Mouse (Mus musculus): ENCODE data around the gene Usp33. TPM values are rescaled to one million over a fixed set of nuclear protein-coding genes. Genes with fewer than 3 reads are reported as not detected.

Usp33 gene
- total and polyA plus RNA-seq, 2 experiments from 2014 or later, result 16.4 to 21.7 TPM

DNA sequence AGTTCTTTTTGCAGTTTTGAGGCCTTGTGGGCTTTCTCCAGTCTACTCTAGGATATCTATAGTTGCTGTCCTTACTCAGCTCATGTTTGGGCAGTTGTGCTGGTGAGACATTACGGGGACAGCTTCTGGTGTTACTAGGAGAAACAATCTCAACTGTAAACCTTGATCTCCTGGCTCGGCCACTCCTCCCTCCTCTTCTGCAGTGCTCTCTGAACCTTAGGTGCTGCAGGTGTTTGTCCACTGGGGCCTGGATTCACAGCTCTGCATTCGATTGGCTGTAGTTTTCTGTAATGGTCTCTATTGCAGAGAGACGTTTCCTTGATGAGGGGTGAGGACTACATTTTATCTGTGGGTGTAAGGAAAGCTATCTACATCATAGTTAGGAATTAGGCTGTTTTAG, 6.0 kb downstream of the Usp33 start:
- DNase-seq (ENCODE audit: low spot score) (no peak), ATAC-seq (ENCODE audit: insufficient read depth, low read depth) (no peak)
- Histone ChIP-seq H3K27ac (ENCODE audit: low read depth) (no peak overlapping the region), H3K4me3 (ENCODE audit: low read depth, low read length) (no peak overlapping the region), H3K4me1 (ENCODE audit: control insufficient read depth, insufficient read depth) (peaks cover 7% of the 10 kb centered on the region; the same call in 1 of the 2 replicates), H3K36me3 (replicated peaks; ENCODE audit: control insufficient read depth, insufficient read depth, low read length) (0 out of 2 replicates have a peak, but pooled peaks cover 5% of the 10 kb centered on the region), H3K9me3 (replicated peaks; ENCODE audit: control insufficient read depth, low read length) (no peaks in the 10 kb centered on the region), H3K4me2 (ENCODE audit: low read depth, low read length) (no peak overlapping the region), H3K27me3 (ENCODE audit: control insufficient read depth, insufficient read depth, low read length) (no peaks in the 10 kb centered on the region), H3K9ac (replicated peaks; ENCODE audit: low read depth, low read length) (no peak overlapping the region)
- WGBS, result 65% methylated on average over 4 of the region's 4 CpGs
- TF ChIP-seq CTCF (IDR thresholded peaks at IDR 0.05; ENCODE audit: low read depth) (no peak), EP300 (IDR thresholded peaks at IDR 0.05; ENCODE audit: low read depth) (no peak)

DNA sequence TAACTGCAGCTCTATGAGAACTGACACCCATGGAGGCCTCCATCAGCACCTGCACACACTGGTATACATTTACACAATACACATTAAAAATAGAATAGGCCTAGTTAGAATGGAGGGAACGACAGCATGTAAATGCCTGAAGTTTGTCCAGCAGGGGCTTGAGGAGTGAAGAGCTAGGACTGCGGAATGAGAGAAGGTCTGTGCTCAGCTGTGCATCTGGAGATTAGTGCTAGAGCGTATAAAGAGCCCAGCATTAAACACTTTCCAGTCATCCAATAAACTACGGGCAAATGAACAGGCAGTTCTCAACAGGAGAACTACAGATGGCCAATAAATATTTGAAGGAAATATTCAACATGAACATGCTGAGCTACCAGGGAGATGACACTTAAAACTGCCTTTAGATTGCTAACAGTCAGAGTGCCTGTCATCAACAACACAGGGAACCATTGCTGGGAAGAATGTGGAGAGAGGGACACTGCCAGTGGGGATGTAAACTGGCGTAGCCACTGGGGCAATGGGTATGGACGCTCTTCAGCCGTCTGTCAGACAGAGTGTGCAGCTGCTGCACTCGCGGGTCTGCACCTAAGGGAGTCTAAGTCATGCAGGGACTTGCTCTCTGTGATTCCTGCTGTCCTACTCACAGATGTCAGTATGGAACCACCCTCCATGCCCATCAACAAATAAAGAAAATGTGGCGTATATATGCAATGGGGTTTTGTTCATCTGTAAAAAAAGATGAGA, 7.3 kb downstream of the Usp33 start:
- H3K4me1 ChIP-seq (ENCODE audit: control insufficient read depth, insufficient read depth), result no peaks in the 10 kb centered on the region
- DNase-seq (ENCODE audit: low spot score), result no peak
- TF ChIP-seq EP300 (IDR thresholded peaks at IDR 0.05; ENCODE audit: low read depth), result no peak
- TF ChIP-seq CTCF (IDR thresholded peaks at IDR 0.05; ENCODE audit: low read depth), result no peak
- no peak for ATAC-seq (ENCODE audit: insufficient read depth, low read depth)
- no peak overlapping the region for H3K4me3 ChIP-seq (ENCODE audit: low read depth, low read length)
- H3K36me3 ChIP-seq (replicated peaks; ENCODE audit: control insufficient read depth, insufficient read depth, low read length), result peaks cover 10% of the 10 kb centered on the region
- WGBS, result 71% methylated on average over 10 of the region's 10 CpGs
- H3K9me3 ChIP-seq (replicated peaks; ENCODE audit: control insufficient read depth, low read length), result no peaks in the 10 kb centered on the region
- H3K27ac ChIP-seq (ENCODE audit: low read depth), result no peak overlapping the region
- H3K4me2 ChIP-seq (ENCODE audit: low read depth, low read length), result no peak overlapping the region
- H3K27me3 ChIP-seq (ENCODE audit: control insufficient read depth, insufficient read depth, low read length), result no peaks in the 10 kb centered on the region
- H3K9ac ChIP-seq (replicated peaks; ENCODE audit: low read depth, low read length), result no peak overlapping the region

DNA sequence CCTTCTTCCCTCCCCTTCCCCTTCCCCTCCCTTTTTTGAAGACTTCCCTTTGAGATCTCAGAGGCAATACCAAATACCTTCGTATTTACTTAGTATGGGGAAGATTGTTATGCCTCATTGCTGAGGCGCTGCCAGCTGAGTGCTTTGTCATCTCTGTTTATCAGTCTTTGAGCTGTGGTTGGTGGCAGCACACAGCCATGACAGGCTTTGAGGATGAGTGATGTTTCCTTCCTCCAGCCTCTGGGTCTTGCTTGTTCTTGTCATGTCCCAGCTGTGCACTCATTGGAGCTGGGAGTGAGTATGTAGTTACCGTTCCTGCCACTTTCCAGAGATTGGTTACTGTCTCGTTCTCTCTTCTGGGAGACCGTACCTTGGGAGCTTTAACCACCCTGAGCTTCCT, 9.1 kb downstream of the Usp33 start:
- Histone ChIP-seq H3K36me3 (replicated peaks; ENCODE audit: control insufficient read depth, insufficient read depth, low read length) (peaks cover 22% of the 10 kb centered on the region), H3K4me3 (ENCODE audit: low read depth, low read length) (no peak overlapping the region), H3K9ac (replicated peaks; ENCODE audit: low read depth, low read length) (no peak overlapping the region), H3K27me3 (ENCODE audit: control insufficient read depth, insufficient read depth, low read length) (no peaks in the 10 kb centered on the region), H3K9me3 (replicated peaks; ENCODE audit: control insufficient read depth, low read length) (no peaks in the 10 kb centered on the region), H3K27ac (ENCODE audit: low read depth) (no peak overlapping the region), H3K4me2 (ENCODE audit: low read depth, low read length) (no peak overlapping the region), H3K4me1 (ENCODE audit: control insufficient read depth, insufficient read depth) (no peaks in the 10 kb centered on the region)
- DNase-seq (ENCODE audit: low spot score) (no peak), ATAC-seq (ENCODE audit: insufficient read depth, low read depth) (no peak)
- TF ChIP-seq EP300 (IDR thresholded peaks at IDR 0.05; ENCODE audit: low read depth), result no peak
- no peak for TF ChIP-seq CTCF (IDR thresholded peaks at IDR 0.05; ENCODE audit: low read depth)
- 59% methylated on average over 5 of the region's 5 CpGs for WGBS

DNA sequence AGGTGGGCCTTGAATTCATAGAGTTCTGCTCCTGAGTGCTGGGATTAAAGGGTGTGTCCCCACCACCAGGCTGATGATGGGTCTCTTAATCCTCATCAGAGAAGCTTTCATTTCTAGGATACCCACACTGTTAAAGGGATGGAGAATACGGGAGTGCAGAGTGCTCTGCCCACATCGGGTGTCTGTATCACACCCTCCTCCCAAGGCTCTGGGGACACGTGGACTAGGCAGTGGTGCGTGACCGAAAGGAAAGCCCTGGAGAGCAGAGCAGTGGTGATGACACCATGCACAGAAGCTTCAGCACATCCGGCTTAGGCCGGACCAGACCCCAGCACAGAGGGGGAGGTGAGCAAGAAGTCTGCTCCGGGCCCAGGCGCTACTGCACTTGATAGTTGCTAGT, 10.5 kb downstream of the Usp33 start:
- H3K9ac ChIP-seq (replicated peaks; ENCODE audit: low read depth, low read length), result no peak overlapping the region
- H3K27me3 ChIP-seq (ENCODE audit: control insufficient read depth, insufficient read depth, low read length), result no peaks in the 10 kb centered on the region
- H3K9me3 ChIP-seq (replicated peaks; ENCODE audit: control insufficient read depth, low read length), result no peaks in the 10 kb centered on the region
- no peak overlapping the region for H3K27ac ChIP-seq (ENCODE audit: low read depth)
- H3K36me3 ChIP-seq (replicated peaks; ENCODE audit: control insufficient read depth, insufficient read depth, low read length), result peaks cover 36% of the 10 kb centered on the region
- no peak overlapping the region for H3K4me2 ChIP-seq (ENCODE audit: low read depth, low read length)
- TF ChIP-seq CTCF (IDR thresholded peaks at IDR 0.05; ENCODE audit: low read depth), result no peak
- TF ChIP-seq EP300 (IDR thresholded peaks at IDR 0.05; ENCODE audit: low read depth), result no peak
- no peaks in the 10 kb centered on the region for H3K4me1 ChIP-seq (ENCODE audit: control insufficient read depth, insufficient read depth)
- no peak for DNase-seq (ENCODE audit: low spot score)
- WGBS, result 83% methylated on average over 9 of the region's 9 CpGs
- ATAC-seq (ENCODE audit: insufficient read depth, low read depth), result no peak
- H3K4me3 ChIP-seq (ENCODE audit: low read depth, low read length), result no peak overlapping the region

DNA sequence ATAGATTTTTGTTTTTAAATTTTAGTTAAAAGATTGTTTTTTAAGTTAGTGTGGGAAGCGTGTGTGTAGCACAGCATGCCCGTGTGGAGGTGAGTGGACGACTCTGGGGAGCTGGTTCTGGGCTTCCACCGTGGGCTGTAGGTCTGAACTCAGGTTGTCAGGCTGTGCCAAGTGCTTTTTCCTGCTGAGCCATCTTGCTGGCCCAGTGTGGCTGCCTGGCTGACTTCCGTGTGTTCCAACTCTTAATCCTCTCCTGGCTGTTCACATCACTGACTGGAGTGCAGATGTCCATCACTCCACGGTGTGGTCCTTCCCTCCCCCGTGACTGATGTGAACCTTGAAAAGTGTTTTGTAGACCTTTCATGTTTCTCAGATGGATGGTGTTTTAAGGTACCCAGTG, 12.9 kb downstream of the Usp33 start:
- Histone ChIP-seq H3K9ac (replicated peaks; ENCODE audit: low read depth, low read length) (no peak overlapping the region), H3K27ac (ENCODE audit: low read depth) (no peak overlapping the region), H3K9me3 (replicated peaks; ENCODE audit: control insufficient read depth, low read length) (no peaks in the 10 kb centered on the region), H3K4me2 (ENCODE audit: low read depth, low read length) (no peak overlapping the region), H3K4me1 (ENCODE audit: control insufficient read depth, insufficient read depth) (no peaks in the 10 kb centered on the region), H3K27me3 (ENCODE audit: control insufficient read depth, insufficient read depth, low read length) (no peaks in the 10 kb centered on the region), H3K36me3 (replicated peaks; ENCODE audit: control insufficient read depth, insufficient read depth, low read length) (peaks cover 60% of the 10 kb centered on the region), H3K4me3 (ENCODE audit: low read depth, low read length) (no peak overlapping the region)
- 90% methylated on average over 7 of the region's 7 CpGs for WGBS
- ATAC-seq (ENCODE audit: insufficient read depth, low read depth) (no peak), DNase-seq (ENCODE audit: low spot score) (no peak)
- TF ChIP-seq CTCF (IDR thresholded peaks at IDR 0.05; ENCODE audit: low read depth) (no peak), EP300 (IDR thresholded peaks at IDR 0.05; ENCODE audit: low read depth) (no peak)

DNA sequence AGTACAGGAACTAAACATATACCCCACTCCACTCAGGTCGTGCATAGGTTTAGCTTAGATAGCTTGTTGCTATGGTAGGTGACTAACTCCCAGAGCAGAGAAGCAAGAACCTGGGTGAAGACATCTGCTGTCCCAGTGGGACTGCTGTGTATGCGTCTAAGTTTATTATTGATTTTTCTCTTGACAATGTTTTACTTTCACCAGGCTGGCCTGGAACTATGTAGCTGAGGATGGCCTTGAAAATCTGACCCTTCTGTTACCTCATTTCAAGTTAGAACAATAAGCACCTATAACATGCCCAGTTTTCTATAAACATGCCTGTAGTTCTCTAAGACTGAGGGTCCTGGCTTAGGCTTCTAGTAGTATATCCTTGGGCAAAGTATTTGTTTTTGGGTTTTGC, 17.9 kb downstream of the Usp33 start:
- no peak overlapping the region for H3K4me3 ChIP-seq (ENCODE audit: low read depth, low read length)
- H3K27ac ChIP-seq (ENCODE audit: low read depth), result no peak overlapping the region
- H3K4me2 ChIP-seq (ENCODE audit: low read depth, low read length), result no peak overlapping the region
- H3K36me3 ChIP-seq (replicated peaks; ENCODE audit: control insufficient read depth, insufficient read depth, low read length), result peaks cover 94% of the 10 kb centered on the region
- ATAC-seq (ENCODE audit: insufficient read depth, low read depth) (no peak), DNase-seq (ENCODE audit: low spot score) (no peak)
- TF ChIP-seq EP300 (IDR thresholded peaks at IDR 0.05; ENCODE audit: low read depth) (no peak), CTCF (IDR thresholded peaks at IDR 0.05; ENCODE audit: low read depth) (no peak)
- 86% methylated on average over 2 of the region's 2 CpGs for WGBS
- H3K9ac ChIP-seq (replicated peaks; ENCODE audit: low read depth, low read length), result no peak overlapping the region
- H3K9me3 ChIP-seq (replicated peaks; ENCODE audit: control insufficient read depth, low read length), result no peaks in the 10 kb centered on the region
- no peaks in the 10 kb centered on the region for H3K4me1 ChIP-seq (ENCODE audit: control insufficient read depth, insufficient read depth)
- H3K27me3 ChIP-seq (ENCODE audit: control insufficient read depth, insufficient read depth, low read length), result no peaks in the 10 kb centered on the region

Data from heart, postnatal 0 days (tissue).